Mouse (Mus musculus): ENCODE measurements around the gene Itga6. TPM values are rescaled to one million over a fixed set of nuclear protein-coding genes. Genes with fewer than 3 reads are reported as not detected.

Gene Itga6
- polyA plus RNA-seq, 1 experiment from 2014 or later: 45.0 TPM

GRCm38 (mm10) chr2:71855076-71855475, 109.7 kb downstream of the Itga6 start:
- no peak for ATAC-seq (replicated peaks; ENCODE audit: insufficient number of reproducible peaks, low FRiP score, low TSS enrichment, low read depth)
- 73% methylated on average over 5 of the region's 5 CpGs for WGBS

GRCm38 (mm10) chr2:71863531-71864173, 118.2 kb downstream of the Itga6 start:
- H3K9ac ChIP-seq (replicated peaks; ENCODE audit: low read length): no peak overlapping the region
- no peak for ATAC-seq (replicated peaks; ENCODE audit: insufficient number of reproducible peaks, low FRiP score, low TSS enrichment, low read depth)
- H3K27me3 ChIP-seq (ENCODE audit: control insufficient read depth, insufficient read depth, low read length): no peaks in the 10 kb centered on the region
- no peak overlapping the region for H3K4me2 ChIP-seq (ENCODE audit: low read depth, low read length)
- DNase-seq (ENCODE audit: low spot score): no peak
- no peak overlapping the region for H3K27ac ChIP-seq (replicated peaks; ENCODE audit: low read depth, low read length)
- H3K4me3 ChIP-seq (ENCODE audit: low read depth, low read length): no peak overlapping the region
- 87% methylated on average over 5 of the region's 5 CpGs for WGBS
- no peaks in the 10 kb centered on the region for H3K36me3 ChIP-seq (replicated peaks; ENCODE audit: control insufficient read depth, insufficient read depth, low read depth, low read length)
- no peaks in the 10 kb centered on the region for H3K9me3 ChIP-seq (replicated peaks; ENCODE audit: control insufficient read depth, low read length)
- no peaks in the 10 kb centered on the region for H3K4me1 ChIP-seq (ENCODE audit: control insufficient read depth, insufficient read depth, low read length)

More at GRCm38 (mm10) chr2:71855076-71855475, 109.7 kb downstream of the Itga6 start:
- Histone ChIP-seq H3K9ac (replicated peaks; ENCODE audit: low read length) (no peak overlapping the region), H3K4me1 (ENCODE audit: control insufficient read depth, insufficient read depth, low read length) (no peaks in the 10 kb centered on the region), H3K4me2 (ENCODE audit: low read depth, low read length) (no peak overlapping the region), H3K27me3 (ENCODE audit: control insufficient read depth, insufficient read depth, low read length) (no peaks in the 10 kb centered on the region), H3K9me3 (replicated peaks; ENCODE audit: control insufficient read depth, low read length) (no peaks in the 10 kb centered on the region), H3K4me3 (ENCODE audit: low read depth, low read length) (no peak overlapping the region), H3K36me3 (replicated peaks; ENCODE audit: control insufficient read depth, insufficient read depth, low read depth, low read length) (no peaks in the 10 kb centered on the region; the same call in 1 of the 2 replicates), H3K27ac (replicated peaks; ENCODE audit: low read depth, low read length) (no peak overlapping the region)
- DNase-seq (ENCODE audit: low spot score): no peak

- Histone ChIP-seq H3K4me1 (ENCODE audit: control insufficient read depth, insufficient read depth, low read length) (no peaks in the 10 kb centered on the region), H3K27ac (replicated peaks; ENCODE audit: low read depth, low read length) (no peak overlapping the region), H3K36me3 (replicated peaks; ENCODE audit: control insufficient read depth, insufficient read depth, low read depth, low read length) (no peaks in the 10 kb centered on the region), H3K4me2 (ENCODE audit: low read depth, low read length) (no peak overlapping the region), H3K27me3 (ENCODE audit: control insufficient read depth, insufficient read depth, low read length) (no peaks in the 10 kb centered on the region), H3K9me3 (replicated peaks; ENCODE audit: control insufficient read depth, low read length) (no peaks in the 10 kb centered on the region), H3K9ac (replicated peaks; ENCODE audit: low read length) (no peak overlapping the region), H3K4me3 (ENCODE audit: low read depth, low read length) (no peak overlapping the region)
- no peak for ATAC-seq (replicated peaks; ENCODE audit: insufficient number of reproducible peaks, low FRiP score, low TSS enrichment, low read depth)
- WGBS: 75% methylated on average over 3 of the region's 3 CpGs
- no peak for DNase-seq (ENCODE audit: low spot score)
These were observed 119.6 kb downstream of the Itga6 start for GRCm38 (mm10) chr2:71865022-71865421.

- no peaks in the 10 kb centered on the region for H3K27me3 ChIP-seq (ENCODE audit: control insufficient read depth, insufficient read depth, low read length)
- H3K4me3 ChIP-seq (ENCODE audit: low read depth, low read length): no peak overlapping the region
- no peak for DNase-seq (ENCODE audit: low spot score)
- H3K4me1 ChIP-seq (ENCODE audit: control insufficient read depth, insufficient read depth, low read length): no peaks in the 10 kb centered on the region
- no peak overlapping the region for H3K4me2 ChIP-seq (ENCODE audit: low read depth, low read length)
- no peak for ATAC-seq (replicated peaks; ENCODE audit: insufficient number of reproducible peaks, low FRiP score, low TSS enrichment, low read depth)
- 61% methylated on average over 3 of the region's 3 CpGs for WGBS
- H3K36me3 ChIP-seq (replicated peaks; ENCODE audit: control insufficient read depth, insufficient read depth, low read depth, low read length): no peaks in the 10 kb centered on the region
- H3K9ac ChIP-seq (replicated peaks; ENCODE audit: low read length): no peak overlapping the region
- H3K9me3 ChIP-seq (replicated peaks; ENCODE audit: control insufficient read depth, low read length): no peaks in the 10 kb centered on the region
- no peak overlapping the region for H3K27ac ChIP-seq (replicated peaks; ENCODE audit: low read depth, low read length)
These were observed 120.5 kb downstream of the Itga6 start for GRCm38 (mm10) chr2:71865935-71866334.

- Histone ChIP-seq H3K36me3 (replicated peaks; ENCODE audit: control insufficient read depth, insufficient read depth, low read depth, low read length) (no peaks in the 10 kb centered on the region), H3K27me3 (ENCODE audit: control insufficient read depth, insufficient read depth, low read length) (no peaks in the 10 kb centered on the region), H3K4me1 (ENCODE audit: control insufficient read depth, insufficient read depth, low read length) (no peaks in the 10 kb centered on the region), H3K9me3 (replicated peaks; ENCODE audit: control insufficient read depth, low read length) (no peaks in the 10 kb centered on the region), H3K9ac (replicated peaks; ENCODE audit: low read length) (no peak overlapping the region), H3K27ac (replicated peaks; ENCODE audit: low read depth, low read length) (no peak overlapping the region), H3K4me2 (ENCODE audit: low read depth, low read length) (no peak overlapping the region), H3K4me3 (ENCODE audit: low read depth, low read length) (no peak overlapping the region)
- WGBS: 59% methylated on average over 1 of the region's 1 CpGs
- ATAC-seq (replicated peaks; ENCODE audit: insufficient number of reproducible peaks, low FRiP score, low TSS enrichment, low read depth): no peak
- DNase-seq (ENCODE audit: low spot score): no peak
These were observed 121.1 kb downstream of the Itga6 start for GRCm38 (mm10) chr2:71866565-71866964.

- Histone ChIP-seq H3K27ac (replicated peaks; ENCODE audit: low read depth, low read length) (no peak overlapping the region), H3K9ac (replicated peaks; ENCODE audit: low read length) (no peak overlapping the region), H3K4me1 (ENCODE audit: control insufficient read depth, insufficient read depth, low read length) (no peaks in the 10 kb centered on the region), H3K4me3 (ENCODE audit: low read depth, low read length) (no peak overlapping the region), H3K9me3 (replicated peaks; ENCODE audit: control insufficient read depth, low read length) (no peaks in the 10 kb centered on the region), H3K4me2 (ENCODE audit: low read depth, low read length) (no peak overlapping the region), H3K27me3 (ENCODE audit: control insufficient read depth, insufficient read depth, low read length) (no peaks in the 10 kb centered on the region), H3K36me3 (replicated peaks; ENCODE audit: control insufficient read depth, insufficient read depth, low read depth, low read length) (no peaks in the 10 kb centered on the region)
- ATAC-seq (replicated peaks; ENCODE audit: insufficient number of reproducible peaks, low FRiP score, low TSS enrichment, low read depth) (no peak), DNase-seq (ENCODE audit: low spot score) (no peak)
- 84% methylated on average over 3 of the region's 3 CpGs for WGBS
These were observed 121.6 kb downstream of the Itga6 start for GRCm38 (mm10) chr2:71867019-71867418.

- no peak overlapping the region for H3K4me3 ChIP-seq (ENCODE audit: low read depth, low read length)
- no peak for DNase-seq (ENCODE audit: low spot score)
- WGBS: 18% methylated on average over 5 of the region's 5 CpGs
- H3K27ac ChIP-seq (replicated peaks; ENCODE audit: low read depth, low read length): no peak overlapping the region
- no peaks in the 10 kb centered on the region for H3K4me1 ChIP-seq (ENCODE audit: control insufficient read depth, insufficient read depth, low read length)
- no peak overlapping the region for H3K4me2 ChIP-seq (ENCODE audit: low read depth, low read length)
- no peaks in the 10 kb centered on the region for H3K9me3 ChIP-seq (replicated peaks; ENCODE audit: control insufficient read depth, low read length)
- ATAC-seq (replicated peaks; ENCODE audit: insufficient number of reproducible peaks, low FRiP score, low TSS enrichment, low read depth): no peak
- no peak overlapping the region for H3K9ac ChIP-seq (replicated peaks; ENCODE audit: low read length)
- H3K36me3 ChIP-seq (replicated peaks; ENCODE audit: control insufficient read depth, insufficient read depth, low read depth, low read length): no peaks in the 10 kb centered on the region
- H3K27me3 ChIP-seq (ENCODE audit: control insufficient read depth, insufficient read depth, low read length): no peaks in the 10 kb centered on the region
These were observed 122.1 kb downstream of the Itga6 start for GRCm38 (mm10) chr2:71867480-71867879.

GRCm38 (mm10) chr2:71868256-71868655, 122.8 kb downstream of the Itga6 start:
- H3K36me3 ChIP-seq (replicated peaks; ENCODE audit: control insufficient read depth, insufficient read depth, low read depth, low read length): no peaks in the 10 kb centered on the region
- H3K4me1 ChIP-seq (ENCODE audit: control insufficient read depth, insufficient read depth, low read length): no peaks in the 10 kb centered on the region
- no peak overlapping the region for H3K4me3 ChIP-seq (ENCODE audit: low read depth, low read length)
- 89% methylated on average over 1 of the region's 1 CpGs for WGBS
- H3K27me3 ChIP-seq (ENCODE audit: control insufficient read depth, insufficient read depth, low read length): no peaks in the 10 kb centered on the region
- ATAC-seq (replicated peaks; ENCODE audit: insufficient number of reproducible peaks, low FRiP score, low TSS enrichment, low read depth) (no peak), DNase-seq (ENCODE audit: low spot score) (no peak)
- no peak overlapping the region for H3K4me2 ChIP-seq (ENCODE audit: low read depth, low read length)
- H3K27ac ChIP-seq (replicated peaks; ENCODE audit: low read depth, low read length): no peak overlapping the region
- no peaks in the 10 kb centered on the region for H3K9me3 ChIP-seq (replicated peaks; ENCODE audit: control insufficient read depth, low read length)
- H3K9ac ChIP-seq (replicated peaks; ENCODE audit: low read length): no peak overlapping the region

Data from embryonic facial prominence, embryonic 11.5 days (tissue).